Mouse (Mus musculus) gastrocnemius, postnatal 25 days (tissue): Measurements from ENCODE around the gene Scml4. TPM values are rescaled to one million over a fixed set of nuclear protein-coding genes. Genes with fewer than 3 reads are reported as not detected.

Experiments
- DNase-seq: peaks from one replicate; pipeline ENCODE4 v3.0.0; 2022
- long read RNA-seq, 2 experiments: library from polyadenylated mRNA; stranded (forward); transcript quantifications; one replicate each; pipeline ENCODE4 v2.0.0; 2021
- total RNA-seq, 2 experiments: library from RNA; stranded (reverse); gene quantifications; 1 replicate in 1 of 2; 2 replicates in 1 of 2; pipeline ENCODE4 v1.2.3; 2021

Scml4 gene
- total RNA-seq = 1 to 10 TPM; 1.4 TPM
- long read RNA-seq, experiment 1 = 0 reads
- long read RNA-seq, experiment 2, partial matches to known transcripts = 0 of 1 reads
- long read RNA-seq, experiment 2, other reads (novel, unspliced or antisense) = 1 of 1 reads

GRCm38 (mm10) chr10:42860159-42860911, at the start of gene Scml4:
Gene Scml4 (plus strand): TSS chr10:42860370.
- no peak for DNase-seq

GRCm38 (mm10) chr10:42825923-42826322, 34.2 kb upstream of the Scml4 start:
- no peak for DNase-seq

- no peak for DNase-seq
Observed at GRCm38 (mm10) chr10:42827155-42827554, 33.0 kb upstream of the Scml4 start.

GRCm38 (mm10) chr10:42830007-42830406, 30.2 kb upstream of the Scml4 start:
- DNase-seq = no peak

- no peak for DNase-seq
Observed at GRCm38 (mm10) chr10:42830409-42830808, 29.8 kb upstream of the Scml4 start.

- DNase-seq = no peak
Observed at GRCm38 (mm10) chr10:42832677-42833076, 27.5 kb upstream of the Scml4 start.

- DNase-seq = no peak
Observed at GRCm38 (mm10) chr10:42833871-42834727, 26.1 kb upstream of the Scml4 start.

- no peak for DNase-seq
Observed at GRCm38 (mm10) chr10:42838106-42838505, 22.1 kb upstream of the Scml4 start.

GRCm38 (mm10) chr10:42838736-42839135, 21.4 kb upstream of the Scml4 start:
- DNase-seq = no peak

- DNase-seq = no peak
Observed at GRCm38 (mm10) chr10:42840036-42840435, 20.1 kb upstream of the Scml4 start.

- DNase-seq = no peak
Observed at GRCm38 (mm10) chr10:42841531-42842195, 18.5 kb upstream of the Scml4 start.

- peak; percentile 63 for DNase-seq
Observed at GRCm38 (mm10) chr10:42842358-42842757, 17.8 kb upstream of the Scml4 start.

GRCm38 (mm10) chr10:42843416-42843815, 16.8 kb upstream of the Scml4 start:
- peak; percentile 51 for DNase-seq

GRCm38 (mm10) chr10:42845480-42845879, 14.7 kb upstream of the Scml4 start:
- no peak for DNase-seq

GRCm38 (mm10) chr10:42848179-42849080, 11.7 kb upstream of the Scml4 start:
- no peak for DNase-seq

- no peak for DNase-seq
Observed at GRCm38 (mm10) chr10:42849081-42849400, 11.1 kb upstream of the Scml4 start.

- no peak for DNase-seq
Observed at GRCm38 (mm10) chr10:42854838-42855237, 5.3 kb upstream of the Scml4 start.

GRCm38 (mm10) chr10:42855250-42855649, 4.9 kb upstream of the Scml4 start:
- no peak for DNase-seq

- DNase-seq = no peak
Observed at GRCm38 (mm10) chr10:42856574-42856973, 3.6 kb upstream of the Scml4 start.

- no peak for DNase-seq
Observed at GRCm38 (mm10) chr10:42857021-42857420, 3.1 kb upstream of the Scml4 start.

GRCm38 (mm10) chr10:42859781-42860158, 400 bp upstream of the Scml4 start:
- DNase-seq = no peak

GRCm38 (mm10) chr10:42861446-42861845, 1.3 kb downstream of the Scml4 start:
- no peak for DNase-seq
